Mouse (Mus musculus): Measurements from ENCODE around the gene G3bp1. TPM values are rescaled to one million over a fixed set of nuclear protein-coding genes. Genes with fewer than 3 reads are reported as not detected.
A peak's percentile ranks its signal among the peaks of the same experiment; 100 is the strongest.

G3bp1 gene
- total RNA-seq, 2 experiments from 2014 or later: 34.8 to 35.0 TPM

GRCm38 (mm10) chr11:55517666-55518065 lies 48.2 kb downstream of the G3bp1 start:
- no peak overlapping the region for H3K27ac ChIP-seq
- intact Hi-C loops (cut with DNase I): loop anchor here (1.0 to 2.0 kb wide), 4 partner anchors 271 to 591 kb away; no protein-coding TSS in a partner anchor
- no peak overlapping the region for H3K4me3 ChIP-seq
- DNase-seq (ENCODE audit: extremely low spot score in 1 of 2, low spot score in 2 of 2): no peak
- no peak for TF ChIP-seq CTCF (IDR thresholded peaks at IDR 0.05)

- no peak overlapping the region for H3K4me3 ChIP-seq
- intact Hi-C loops (cut with DNase I): loop anchor here (1.0 to 2.0 kb wide), 4 partner anchors 270 to 589 kb away; no protein-coding TSS in a partner anchor
- TF ChIP-seq CTCF (IDR thresholded peaks at IDR 0.05): peak; percentile 97
- no peak overlapping the region for H3K27ac ChIP-seq
- peak; percentile 76 to 83 for DNase-seq (ENCODE audit: extremely low spot score in 1 of 2, low spot score in 2 of 2)
These were observed 49.6 kb downstream of the G3bp1 start for GRCm38 (mm10) chr11:55518806-55519674.

- no peak for DNase-seq (ENCODE audit: extremely low spot score in 1 of 2, low spot score in 2 of 2)
- Histone ChIP-seq H3K4me3 (no peak overlapping the region), H3K27ac (no peak overlapping the region)
- TF ChIP-seq CTCF (IDR thresholded peaks at IDR 0.05): no peak
- intact Hi-C loops (cut with DNase I): no loop called here
These were observed 61.3 kb downstream of the G3bp1 start for GRCm38 (mm10) chr11:55530741-55531140.

- H3K4me3 ChIP-seq: no peak overlapping the region
- no peak overlapping the region for H3K27ac ChIP-seq
- DNase-seq (ENCODE audit: extremely low spot score in 1 of 2, low spot score in 2 of 2): peak; percentile 61 to 72
- no peak for TF ChIP-seq CTCF (IDR thresholded peaks at IDR 0.05)
- intact Hi-C loops (cut with DNase I): no loop called here
These were observed 63.9 kb downstream of the G3bp1 start for GRCm38 (mm10) chr11:55533378-55533777.

- Histone ChIP-seq H3K4me3 (no peak overlapping the region), H3K27ac (no peak overlapping the region)
- no peak for TF ChIP-seq CTCF (IDR thresholded peaks at IDR 0.05)
- intact Hi-C loops (cut with DNase I): no loop called here
- DNase-seq (ENCODE audit: extremely low spot score in 1 of 2, low spot score in 2 of 2): no peak
These were observed 65.3 kb downstream of the G3bp1 start for GRCm38 (mm10) chr11:55534766-55535165.

- intact Hi-C loops (cut with DNase I): no loop called here
- H3K4me3 ChIP-seq: no peak overlapping the region
- DNase-seq (ENCODE audit: extremely low spot score in 1 of 2, low spot score in 2 of 2): no peak
- no peak overlapping the region for H3K27ac ChIP-seq
- no peak for TF ChIP-seq CTCF (IDR thresholded peaks at IDR 0.05)
These were observed 72.6 kb downstream of the G3bp1 start for GRCm38 (mm10) chr11:55542128-55542527.

- Histone ChIP-seq H3K4me3 (no peak overlapping the region), H3K27ac (no peak overlapping the region)
- TF ChIP-seq CTCF (IDR thresholded peaks at IDR 0.05): no peak
- intact Hi-C loops (cut with DNase I): no loop called here
- DNase-seq (ENCODE audit: extremely low spot score in 1 of 2, low spot score in 2 of 2): no peak
These were observed 73.2 kb downstream of the G3bp1 start for GRCm38 (mm10) chr11:55542671-55543070.

GRCm38 (mm10) chr11:55545690-55546089 lies 76.2 kb downstream of the G3bp1 start:
- H3K27ac ChIP-seq: no peak overlapping the region
- intact Hi-C loops (cut with DNase I): no loop called here
- TF ChIP-seq CTCF (IDR thresholded peaks at IDR 0.05): no peak
- DNase-seq (ENCODE audit: extremely low spot score in 1 of 2, low spot score in 2 of 2): no peak
- H3K4me3 ChIP-seq: no peak overlapping the region

Small RNA genes lying within 50 kb of the gene (microRNA-seq; reads per million reads assigned to microRNA genes)
- gene Mir7652: 0 reads per million in 2 experiments

Other genes starting within 250 kb of the G3bp1 start
- under 1 TPM; 0.26 to 0.29 TPM for gene Fat2, start 133.1 kb upstream of the G3bp1 start, total RNA-seq (2021)
- gene Sparc, start 46.5 kb upstream of the G3bp1 start, total RNA-seq (2021): 100 to 1,000 TPM; 177 to 202 TPM
- gene Atox1, start 8.4 kb upstream of the G3bp1 start, total RNA-seq (2021): 10 to 100 TPM; 87.0 to 97.9 TPM
- 1 to 10 TPM; 1.5 to 2.1 TPM for gene Glra1, start 138.5 kb downstream of the G3bp1 start, total RNA-seq (2021)

All from left cerebral cortex, adult 2 months (tissue).